Comparison of ENCODE assay signal across 8 mouse cellular contexts in genomic region chr19:27425656-27426055, GRCm38 (mm10). TPM values are rescaled to one million over a fixed set of nuclear protein-coding genes. Genes with fewer than 3 reads are reported as not detected.
A peak's percentile ranks its signal among the peaks of the same experiment; 100 is the strongest.
DNase-seq lines count a peak whose midpoint lies in the region; ATAC-seq and TF ChIP-seq lines count a peak whose summit lies in the region.

No protein-coding gene starts in this region.

- peaks cover 41% of the 10 kb centered on the region for H3K36me3 ChIP-seq in forebrain, postnatal 0 days (ENCODE audit: insufficient read depth)
- H3K36me3 ChIP-seq in forebrain, embryonic 12.5 days (replicated peaks) = peaks cover 50% of the 10 kb centered on the region
- peaks cover 16% of the 10 kb centered on the region; the same call in 1 of the 2 replicates for H3K36me3 ChIP-seq in midbrain, embryonic 11.5 days (ENCODE audit: control insufficient read depth, insufficient read depth, low read length)
- peaks cover 21% of the 10 kb centered on the region for H3K36me3 ChIP-seq in midbrain, embryonic 16.5 days (ENCODE audit: control insufficient read depth, insufficient read depth, low read length)
- peaks cover 22% of the 10 kb centered on the region; the same call in 1 of the 2 replicates for H3K36me3 ChIP-seq in lung, postnatal 0 days (ENCODE audit: insufficient read depth, low read length)

- H3K4me3 ChIP-seq in forebrain, postnatal 0 days (ENCODE audit: low read depth, low read length) = no peak overlapping the region
- H3K4me3 ChIP-seq in forebrain, embryonic 12.5 days (replicated peaks) = no peak overlapping the region
- H3K4me3 ChIP-seq in midbrain, embryonic 11.5 days (ENCODE audit: low read depth, low read length) = no peak overlapping the region
- H3K4me3 ChIP-seq in midbrain, embryonic 16.5 days (ENCODE audit: low read depth, low read length) = no peak overlapping the region
- H3K4me3 ChIP-seq in bone marrow macrophage, adult 2 months (ENCODE audit: insufficient read depth, low read length) = no peak overlapping the region
- H3K4me3 ChIP-seq in lung, postnatal 0 days (ENCODE audit: low read depth, low read length) = no peak overlapping the region

- no peak for TF ChIP-seq EP300 in lung, postnatal 0 days (IDR thresholded peaks at IDR 0.05)

- no peak overlapping the region for H3K4me2 ChIP-seq in forebrain, postnatal 0 days (ENCODE audit: low read depth)
- no peak overlapping the region for H3K4me2 ChIP-seq in forebrain, embryonic 12.5 days
- no peak overlapping the region for H3K4me2 ChIP-seq in midbrain, embryonic 11.5 days
- no peak overlapping the region for H3K4me2 ChIP-seq in midbrain, embryonic 16.5 days (ENCODE audit: low read length)
- no peak overlapping the region for H3K4me2 ChIP-seq in lung, postnatal 0 days (replicated peaks; ENCODE audit: low read depth, low read length)

- no peak overlapping the region for H3K9ac ChIP-seq in forebrain, postnatal 0 days
- no peak overlapping the region for H3K9ac ChIP-seq in forebrain, embryonic 12.5 days
- no peak overlapping the region for H3K9ac ChIP-seq in midbrain, embryonic 11.5 days (ENCODE audit: low read length)
- H3K9ac ChIP-seq in midbrain, embryonic 16.5 days (ENCODE audit: low read depth, low read length) = no peak overlapping the region
- H3K9ac ChIP-seq in lung, postnatal 0 days (replicated peaks; ENCODE audit: low read depth) = no peak overlapping the region

- peaks cover 8% of the 10 kb centered on the region; the same call in 1 of the 2 replicates for H3K4me1 ChIP-seq in forebrain, postnatal 0 days (ENCODE audit: insufficient read depth)
- H3K4me1 ChIP-seq in forebrain, embryonic 12.5 days = peaks cover 11% of the 10 kb centered on the region
- H3K4me1 ChIP-seq in midbrain, embryonic 11.5 days (ENCODE audit: control insufficient read depth, insufficient read depth, low read length) = peaks cover 8% of the 10 kb centered on the region
- peaks cover 10% of the 10 kb centered on the region for H3K4me1 ChIP-seq in midbrain, embryonic 16.5 days (ENCODE audit: control insufficient read depth, insufficient read depth, low read length)
- peaks cover 6% of the 10 kb centered on the region; the same call in 1 of the 2 replicates for H3K4me1 ChIP-seq in bone marrow macrophage, adult 2 months (ENCODE audit: control insufficient read depth, insufficient read depth, low read length)
- peaks cover 9% of the 10 kb centered on the region; the same call in 1 of the 2 replicates for H3K4me1 ChIP-seq in lung, postnatal 0 days (ENCODE audit: insufficient read depth, low read depth, low read length)

- TF ChIP-seq CTCF in forebrain, postnatal 0 days (IDR thresholded peaks at IDR 0.05; ENCODE audit: low read depth) = peak; percentile 74
- 0 out of 2 replicates have a peak, but pooled peaks have one; percentile 10 for TF ChIP-seq CTCF in bone marrow macrophage, adult 2 months (IDR thresholded peaks at IDR 0.05; ENCODE audit: low read depth, low read length)
- peak; percentile 74 for TF ChIP-seq CTCF in lung, postnatal 0 days (IDR thresholded peaks at IDR 0.05)

- no peak for TF ChIP-seq POLR2A in bone marrow macrophage, adult 2 months (IDR thresholded peaks at IDR 0.05; ENCODE audit: borderline replicate concordance, low read depth, low read length)

- no peaks in the 10 kb centered on the region for H3K27me3 ChIP-seq in forebrain, postnatal 0 days (ENCODE audit: insufficient read depth, low read length)
- no peaks in the 10 kb centered on the region for H3K27me3 ChIP-seq in forebrain, embryonic 12.5 days
- H3K27me3 ChIP-seq in midbrain, embryonic 11.5 days (ENCODE audit: control insufficient read depth, insufficient read depth, low read length) = no peaks in the 10 kb centered on the region
- H3K27me3 ChIP-seq in midbrain, embryonic 16.5 days (ENCODE audit: control insufficient read depth, insufficient read depth, low read depth, low read length) = no peaks in the 10 kb centered on the region
- no peaks in the 10 kb centered on the region for H3K27me3 ChIP-seq in lung, postnatal 0 days (replicated peaks; ENCODE audit: insufficient read depth, low read length)

- no peak overlapping the region for H3K27ac ChIP-seq in forebrain, postnatal 0 days (ENCODE audit: low read depth, low read length)
- no peak overlapping the region for H3K27ac ChIP-seq in forebrain, embryonic 12.5 days
- no peak overlapping the region for H3K27ac ChIP-seq in midbrain, embryonic 11.5 days (ENCODE audit: low read depth, low read length)
- no peak overlapping the region for H3K27ac ChIP-seq in midbrain, embryonic 16.5 days (ENCODE audit: low read length)
- no peak overlapping the region for H3K27ac ChIP-seq in bone marrow macrophage, adult 2 months (ENCODE audit: insufficient read depth, low read depth, low read length)
- H3K27ac ChIP-seq in lung, postnatal 0 days (ENCODE audit: low read length) = no peak overlapping the region

- no peaks in the 10 kb centered on the region for H3K9me3 ChIP-seq in forebrain, postnatal 0 days (ENCODE audit: low read length)
- H3K9me3 ChIP-seq in forebrain, embryonic 12.5 days = no peaks in the 10 kb centered on the region
- H3K9me3 ChIP-seq in midbrain, embryonic 11.5 days (ENCODE audit: control insufficient read depth, low read length) = no peaks in the 10 kb centered on the region
- H3K9me3 ChIP-seq in midbrain, embryonic 16.5 days (replicated peaks; ENCODE audit: control insufficient read depth, low read length, poor library complexity, severe bottlenecking) = no peaks in the 10 kb centered on the region
- H3K9me3 ChIP-seq in lung, postnatal 0 days (ENCODE audit: low read length) = no peaks in the 10 kb centered on the region

- no peak for ATAC-seq in forebrain, postnatal 0 days
- no peak for ATAC-seq in forebrain, embryonic 12.5 days (ENCODE audit: low FRiP score)
- no peak for ATAC-seq in midbrain, embryonic 11.5 days (ENCODE audit: low FRiP score)
- no peak for ATAC-seq in midbrain, embryonic 16.5 days
- ATAC-seq in lung, postnatal 0 days = no peak

- WGBS in forebrain, postnatal 0 days = 64% methylated on average over 7 of the region's 7 CpGs
- WGBS in forebrain, embryonic 12.5 days = 82% methylated on average over 7 of the region's 7 CpGs
- WGBS in midbrain, embryonic 11.5 days = 85% methylated on average over 7 of the region's 7 CpGs
- WGBS in midbrain, embryonic 16.5 days = 69% methylated on average over 7 of the region's 7 CpGs
- 50% methylated on average over 7 of the region's 7 CpGs for WGBS in lung, postnatal 0 days

- DNase-seq in forebrain, postnatal 0 days = peak; percentile 72
- peak; percentile 91 for DNase-seq in midbrain, embryonic 11.5 days (ENCODE audit: low spot score, missing footprints)
- peak; percentile 45 for DNase-seq in gastrocnemius, postnatal 10 days
- peak; percentile 53 for DNase-seq in lung, postnatal 0 days (ENCODE audit: low spot score)
- peak; percentile 16 for DNase-seq in thymus, postnatal 36 days

RNA-seq across cellular contexts. Expression of gene Pum3, which starts 4.0 kb away (rescaled TPM):
- total RNA-seq in forebrain, postnatal 0 days (2014; rRNA removed) = 29.4 and 36.2 TPM in 2 replicates
- polyA plus RNA-seq in forebrain, postnatal 0 days (2015; fragmentation: Nextera tagmentation; extraction: Ambion mirVana) = 58.8 and 59.7 TPM in 2 replicates
- polyA plus RNA-seq in forebrain, embryonic 12.5 days (2016; fragmentation: Nextera tagmentation; extraction: Ambion mirVana) = 85.7 and 92.1 TPM in 2 replicates
- 80.7 and 100 TPM in 2 replicates for polyA plus RNA-seq in midbrain, embryonic 11.5 days (2014; fragmentation: Nextera tagmentation; extraction: Ambion mirVana)
- 52.8 and 55.8 TPM in 2 replicates for polyA plus RNA-seq in midbrain, embryonic 16.5 days (2015; fragmentation: Nextera tagmentation; extraction: Ambion mirVana)
- polyA plus RNA-seq in bone marrow macrophage, adult 2 months (2012; ENCODE audit: insufficient read depth, insufficient read length, missing spikeins) = 39.6 and 50.2 TPM in 2 replicates
- 10 to 100 TPM; 33.8 to 40.2 TPM for total RNA-seq in gastrocnemius, postnatal 10 days (2021)
- 41.1 and 47.9 TPM in 2 replicates for polyA plus RNA-seq in lung, postnatal 0 days (2015; fragmentation: Nextera tagmentation; extraction: Ambion mirVana)

Comparison
In these comparisons a context has a peak if more than half of its experiments do, and no peak if none do; other contexts are left out.
1. DNase-seq: peak in every context shown above with its lines; median percentile 91 in midbrain, embryonic 11.5 days; 72 in forebrain, postnatal 0 days; 53 in lung, postnatal 0 days; 45 in gastrocnemius, postnatal 10 days; 16 in thymus, postnatal 36 days.
2. CTCF ChIP-seq: peak in every context shown above with its lines; median percentile 74 in forebrain, postnatal 0 days; 74 in lung, postnatal 0 days; 10 in bone marrow macrophage, adult 2 months.